Mouse (Mus musculus): ENCODE results near the gene Nr1d2.

DNA sequence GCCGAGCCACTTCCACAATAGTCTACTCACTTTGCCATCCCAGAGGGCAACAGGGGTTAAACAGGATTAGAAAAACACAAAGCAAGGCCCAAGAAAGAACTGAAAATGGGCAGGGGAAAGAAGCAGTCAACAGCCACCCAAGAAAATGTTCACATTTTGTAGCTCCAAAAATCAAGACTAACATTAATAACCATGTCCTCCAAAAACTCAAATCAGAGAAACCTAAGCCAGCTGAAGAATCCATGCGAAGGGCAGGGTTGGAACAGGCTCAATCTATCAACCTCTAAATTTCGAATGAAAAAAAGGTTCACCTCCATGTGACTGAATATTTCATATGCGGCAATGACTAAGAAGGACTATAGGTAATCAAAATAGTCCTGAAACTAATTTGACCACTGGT, 1.5 kb downstream of the Nr1d2 start:
- TF ChIP-seq MAZ (IDR thresholded peaks at IDR 0.05; ENCODE audit: low read depth, low read length) (no peak), E2F4 (IDR thresholded peaks at IDR 0.05; ENCODE audit: insufficient replicate concordance, low read depth, low read length) (no peak), NRF1 (IDR thresholded peaks at IDR 0.05; ENCODE audit: low read depth, low read length) (no peak), CTCF (conservative IDR thresholded peaks at IDR 0.05 in 1 of 2, IDR thresholded peaks at IDR 0.05 in 1 of 2; ENCODE audit: low read depth in 2 of 2, low read length in 2 of 2) (no peak), EP300 (IDR thresholded peaks at IDR 0.05; ENCODE audit: low read length) (no peak), PAX5 (IDR thresholded peaks at IDR 0.05; ENCODE audit: low read length) (no peak), USF1 (IDR thresholded peaks at IDR 0.05; ENCODE audit: low read depth, low read length) (no peak), JUND (conservative IDR thresholded peaks at IDR 0.05; ENCODE audit: low read depth, low read length) (no peak), NELFE (IDR thresholded peaks at IDR 0.05; ENCODE audit: low read depth, low read length) (no peak)

All from CH12.LX (cell line).